Mouse (Mus musculus) neutrophil, adult 83 days (primary cell): ENCODE measurements around the gene Notch3. TPM values are rescaled to one million over a fixed set of nuclear protein-coding genes. Genes with fewer than 3 reads are reported as not detected.

ENCODE experiments used
- total RNA-seq, 2 experiments: library from RNA; stranded (reverse); gene quantifications; one replicate each; pipeline ENCODE4 v1.2.4; 2023

Gene Notch3
- under 1 TPM; 0.04 to 0.20 TPM for total RNA-seq

GRCm38 (mm10) chr17:32166687-32167086 is at the start of gene Notch3:
Gene Notch3 (minus strand): TSS chr17:32166852.

GRCm38 (mm10) chr17:32188863-32189636 is 22.4 kb upstream of the Notch3 start, which contains the start of gene Ephx3:
Gene Ephx3 (minus strand): TSS chr17:32189549.

Other genes with a start within 250 kb of the Notch3 start
- 10 to 100 TPM; 31.1 to 32.8 TPM for gene Rrp1b, start 130.8 kb downstream of the Notch3 start, total RNA-seq
- gene Hsf2bp, start 130.5 kb downstream of the Notch3 start, total RNA-seq = under 1 TPM in 1 of 2 experiments, not detected in 1; 0.18 TPM
- under 1 TPM; 0.26 to 0.37 TPM for gene Ephx3, start 22.7 kb upstream of the Notch3 start, total RNA-seq
- gene Brd4, start 117.9 kb upstream of the Notch3 start, total RNA-seq = 100 to 1,000 TPM; 186 to 197 TPM
- gene Akap8, start 154.4 kb upstream of the Notch3 start, total RNA-seq = 10 to 100 TPM; 87.0 to 92.0 TPM
- gene Akap8l, start 183.8 kb upstream of the Notch3 start, total RNA-seq = 10 to 100 TPM; 60.9 to 73.1 TPM
- 10 to 100 TPM; 14.6 to 15.2 TPM for gene Wiz, start 222.6 kb upstream of the Notch3 start, total RNA-seq
- 10 to 100 TPM; 41.2 to 44.7 TPM for gene Rasal3, start 236.7 kb upstream of the Notch3 start, total RNA-seq